Mouse (Mus musculus): ENCODE data around the gene Neurl1a.

Neurl1a gene

GRCm38 (mm10) chr19:47213470-47213869 is 34.9 kb downstream of the Neurl1a start:
- no peak for DNase-seq (ENCODE audit: low spot score)

- DNase-seq (ENCODE audit: low spot score): no peak
Measured at GRCm38 (mm10) chr19:47216766-47217165, 38.1 kb downstream of the Neurl1a start.

- peak; percentile 38 for DNase-seq (ENCODE audit: low spot score)
Measured at GRCm38 (mm10) chr19:47219622-47220021, 41.0 kb downstream of the Neurl1a start.

- no peak for DNase-seq (ENCODE audit: low spot score)
Measured at GRCm38 (mm10) chr19:47220232-47220631, 41.6 kb downstream of the Neurl1a start.

GRCm38 (mm10) chr19:47221006-47221405 is 42.4 kb downstream of the Neurl1a start:
- DNase-seq (ENCODE audit: low spot score): no peak

- no peak for DNase-seq (ENCODE audit: low spot score)
Measured at GRCm38 (mm10) chr19:47221500-47222153, 43.0 kb downstream of the Neurl1a start.

- no peak for DNase-seq (ENCODE audit: low spot score)
Measured at GRCm38 (mm10) chr19:47222154-47222840, 43.7 kb downstream of the Neurl1a start.

- DNase-seq (ENCODE audit: low spot score): no peak
Measured at GRCm38 (mm10) chr19:47222841-47223557, 44.4 kb downstream of the Neurl1a start.

GRCm38 (mm10) chr19:47224743-47225142 is 46.1 kb downstream of the Neurl1a start:
- DNase-seq (ENCODE audit: low spot score): no peak

- DNase-seq (ENCODE audit: low spot score): no peak
Measured at GRCm38 (mm10) chr19:47225791-47226190, 47.2 kb downstream of the Neurl1a start.

- DNase-seq (ENCODE audit: low spot score): peak; percentile 67
Measured at GRCm38 (mm10) chr19:47228725-47229252, 50.2 kb downstream of the Neurl1a start.

GRCm38 (mm10) chr19:47229461-47229860 is 50.8 kb downstream of the Neurl1a start:
- no peak for DNase-seq (ENCODE audit: low spot score)

- DNase-seq (ENCODE audit: low spot score): no peak
Measured at GRCm38 (mm10) chr19:47230082-47230481, 51.5 kb downstream of the Neurl1a start.

GRCm38 (mm10) chr19:47230682-47231081 is 52.1 kb downstream of the Neurl1a start:
- DNase-seq (ENCODE audit: low spot score): no peak

GRCm38 (mm10) chr19:47231389-47231788 is 52.8 kb downstream of the Neurl1a start:
- no peak for DNase-seq (ENCODE audit: low spot score)

GRCm38 (mm10) chr19:47232077-47232865 is 53.7 kb downstream of the Neurl1a start:
- DNase-seq (ENCODE audit: low spot score): no peak

- no peak for DNase-seq (ENCODE audit: low spot score)
Measured at GRCm38 (mm10) chr19:47233087-47233486, 54.5 kb downstream of the Neurl1a start.

- no peak for DNase-seq (ENCODE audit: low spot score)
Measured at GRCm38 (mm10) chr19:47240076-47240475, 61.5 kb downstream of the Neurl1a start.

- no peak for DNase-seq (ENCODE audit: low spot score)
Measured at GRCm38 (mm10) chr19:47240957-47241356, 62.3 kb downstream of the Neurl1a start.

- DNase-seq (ENCODE audit: low spot score): no peak
Measured at GRCm38 (mm10) chr19:47242227-47242626, 63.6 kb downstream of the Neurl1a start.

- DNase-seq (ENCODE audit: low spot score): no peak
Measured at GRCm38 (mm10) chr19:47245512-47245911, 66.9 kb downstream of the Neurl1a start.

GRCm38 (mm10) chr19:47247791-47248190 is 69.2 kb downstream of the Neurl1a start:
- DNase-seq (ENCODE audit: low spot score): no peak

All from urinary bladder, postnatal 14 days (tissue).